Mouse (Mus musculus) left cerebral cortex, adult 8-10 months (tissue): ENCODE measurements around the gene Stra6l. TPM values are rescaled to one million over a fixed set of nuclear protein-coding genes. Genes with fewer than 3 reads are reported as not detected.

Source experiments
- DNase-seq, 2 experiments: peaks; one replicate each; pipeline ENCODE4 v3.0.0; 2022; ENCODE audit warnings: low spot score in 2 of 2
- total RNA-seq, 4 experiments: library from RNA; stranded (reverse); gene quantifications; 2 replicates each; pipeline ENCODE4 v1.2.4; 2022

Stra6l gene
- under 1 TPM in 2 of 4 experiments, not detected in 2; 0.11 to 0.16 TPM for total RNA-seq

GRCm38 (mm10) chr4:45848109-45848824, at the start of gene Stra6l:
Stra6l (plus strand) TSS chr4:45848664.
- DNase-seq = no peak

- DNase-seq = peak; percentile 29 to 48
Observed at GRCm38 (mm10) chr4:45798964-45799363, 49.5 kb upstream of the Stra6l start, which contains the start of gene Aldh1b1. Aldh1b1 (plus strand) TSS chr4:45799022.

GRCm38 (mm10) chr4:45799956-45800537, 48.4 kb upstream of the Stra6l start:
- DNase-seq = no peak

GRCm38 (mm10) chr4:45802900-45803299, 45.6 kb upstream of the Stra6l start:
- DNase-seq = no peak

- no peak for DNase-seq
Observed at GRCm38 (mm10) chr4:45808034-45808433, 40.4 kb upstream of the Stra6l start.

- no peak for DNase-seq
Observed at GRCm38 (mm10) chr4:45811250-45811649, 37.2 kb upstream of the Stra6l start.

GRCm38 (mm10) chr4:45815542-45815941, 32.9 kb upstream of the Stra6l start:
- DNase-seq = peak in 1 of 2 experiments; percentile 51

- no peak for DNase-seq
Observed at GRCm38 (mm10) chr4:45818814-45819207, 29.7 kb upstream of the Stra6l start.

- peak; percentile 5 to 38 for DNase-seq
Observed at GRCm38 (mm10) chr4:45819208-45819931, 29.1 kb upstream of the Stra6l start.

- DNase-seq = peak in 1 of 2 experiments; percentile 45
Observed at GRCm38 (mm10) chr4:45820074-45820830, 28.2 kb upstream of the Stra6l start.

- no peak for DNase-seq
Observed at GRCm38 (mm10) chr4:45821995-45822394, 26.5 kb upstream of the Stra6l start.

- DNase-seq = no peak
Observed at GRCm38 (mm10) chr4:45822781-45823575, 25.5 kb upstream of the Stra6l start.

GRCm38 (mm10) chr4:45824049-45824760, 24.3 kb upstream of the Stra6l start:
- no peak for DNase-seq

- no peak for DNase-seq
Observed at GRCm38 (mm10) chr4:45824761-45825556, 23.5 kb upstream of the Stra6l start.

GRCm38 (mm10) chr4:45826275-45827040, 22.0 kb upstream of the Stra6l start, which contains the start of gene Igfbpl1:
Igfbpl1 (minus strand) TSS chr4:45826923.
- DNase-seq = no peak

GRCm38 (mm10) chr4:45829907-45830759, 18.3 kb upstream of the Stra6l start:
- no peak for DNase-seq

GRCm38 (mm10) chr4:45831996-45832395, 16.5 kb upstream of the Stra6l start:
- peak; percentile 12 to 52 for DNase-seq
